16 mouse cellular contexts compared by ENCODE assay signal in genomic region chr6:129557298-129558023, GRCm38 (mm10). TPM values are rescaled to one million over a fixed set of nuclear protein-coding genes. Genes with fewer than 3 reads are reported as not detected.
DNase-seq lines count a peak whose midpoint lies in the region; ATAC-seq and TF ChIP-seq lines count a peak whose summit lies in the region.
"Had no signal": no experiment of that assay in that cellular context is flagged by ENCODE, and none has a peak within 500 bp of the region (broad histone marks: within the 10 kb centered on the region; RNA-seq: fewer than 3 reads in every experiment).

No protein-coding gene starts in this region.

- H3K4me2 ChIP-seq in kidney, postnatal 0 days (ENCODE audit: low read length), result no peak overlapping the region
- H3K4me2 ChIP-seq in forebrain, postnatal 0 days (ENCODE audit: low read depth), result no peak overlapping the region
- H3K4me2 ChIP-seq in liver, postnatal 0 days (ENCODE audit: low read depth, low read length), result no peak overlapping the region
- no peak overlapping the region for H3K4me2 ChIP-seq in stomach, embryonic 15.5 days
- H3K4me2 ChIP-seq: heart, embryonic 13.5 days; limb, embryonic 12.5 days had no signal

- no peak overlapping the region for H3K27ac ChIP-seq in kidney, postnatal 0 days
- H3K27ac ChIP-seq in forebrain, postnatal 0 days (ENCODE audit: low read depth, low read length), result no peak overlapping the region
- H3K27ac ChIP-seq in liver, postnatal 0 days (ENCODE audit: low read depth), result no peak overlapping the region
- H3K27ac ChIP-seq in stomach, embryonic 15.5 days, result no peak overlapping the region
- H3K27ac ChIP-seq: heart, embryonic 13.5 days; limb, embryonic 12.5 days had no signal

- peak; percentile 55 for TF ChIP-seq EP300 in liver, postnatal 0 days (IDR thresholded peaks at IDR 0.05; ENCODE audit: low read depth)

- TF ChIP-seq CTCF in kidney, postnatal 0 days (IDR thresholded peaks at IDR 0.05; ENCODE audit: low read depth), result no peak
- TF ChIP-seq CTCF in forebrain, postnatal 0 days (IDR thresholded peaks at IDR 0.05; ENCODE audit: low read depth), result no peak
- no peak for TF ChIP-seq CTCF in liver, postnatal 0 days (IDR thresholded peaks at IDR 0.05; ENCODE audit: low read depth)

- H3K4me3 ChIP-seq in kidney, postnatal 0 days (replicated peaks; ENCODE audit: low read depth, low read length), result no peak overlapping the region
- no peak overlapping the region for H3K4me3 ChIP-seq in forebrain, postnatal 0 days (ENCODE audit: low read depth, low read length)
- no peak overlapping the region for H3K4me3 ChIP-seq in liver, postnatal 0 days (ENCODE audit: low read depth, low read length)
- no peak overlapping the region for H3K4me3 ChIP-seq in stomach, embryonic 15.5 days (replicated peaks)
- H3K4me3 ChIP-seq: heart, embryonic 13.5 days; limb, embryonic 12.5 days had no signal

- H3K27me3 ChIP-seq in kidney, postnatal 0 days (ENCODE audit: insufficient read depth, low read length), result no peaks in the 10 kb centered on the region
- H3K27me3 ChIP-seq in forebrain, postnatal 0 days (ENCODE audit: insufficient read depth, low read length), result no peaks in the 10 kb centered on the region
- H3K27me3 ChIP-seq in liver, postnatal 0 days (ENCODE audit: insufficient read depth, low read length), result no peaks in the 10 kb centered on the region
- no peaks in the 10 kb centered on the region for H3K27me3 ChIP-seq in stomach, embryonic 15.5 days (replicated peaks)
- H3K27me3 ChIP-seq: heart, embryonic 13.5 days; limb, embryonic 12.5 days had no signal

- peak; percentile 72 for ATAC-seq in kidney, postnatal 0 days (replicated peaks; ENCODE audit: low FRiP score, low read depth)
- peak; percentile 62 for ATAC-seq in forebrain, postnatal 0 days
- peak; percentile 88 for ATAC-seq in liver, postnatal 0 days
- peak; percentile 84 for ATAC-seq in stomach, embryonic 15.5 days (ENCODE audit: insufficient read depth, low FRiP score, low read depth)
- ATAC-seq: CD4-positive, CD25-positive, alpha-beta regulatory T cell, adult 4 months had no signal

- no peaks in the 10 kb centered on the region for H3K36me3 ChIP-seq in kidney, postnatal 0 days (ENCODE audit: insufficient read depth, low read length)
- no peaks in the 10 kb centered on the region for H3K36me3 ChIP-seq in forebrain, postnatal 0 days (ENCODE audit: insufficient read depth)
- H3K36me3 ChIP-seq in liver, postnatal 0 days (replicated peaks; ENCODE audit: insufficient read depth, low read length), result no peaks in the 10 kb centered on the region
- H3K36me3 ChIP-seq in stomach, embryonic 15.5 days, result no peaks in the 10 kb centered on the region
- H3K36me3 ChIP-seq: heart, embryonic 13.5 days; limb, embryonic 12.5 days had no signal

- no peak overlapping the region for H3K9ac ChIP-seq in kidney, postnatal 0 days (ENCODE audit: low read depth, low read length)
- H3K9ac ChIP-seq in forebrain, postnatal 0 days, result no peak overlapping the region
- H3K9ac ChIP-seq in liver, postnatal 0 days (replicated peaks), result no peak overlapping the region
- no peak overlapping the region for H3K9ac ChIP-seq in stomach, embryonic 15.5 days
- H3K9ac ChIP-seq: heart, embryonic 13.5 days; limb, embryonic 12.5 days had no signal

- no peaks in the 10 kb centered on the region for H3K9me3 ChIP-seq in kidney, postnatal 0 days (replicated peaks; ENCODE audit: low read length)
- no peaks in the 10 kb centered on the region for H3K9me3 ChIP-seq in forebrain, postnatal 0 days (ENCODE audit: low read length)
- H3K9me3 ChIP-seq in liver, postnatal 0 days (ENCODE audit: low read length), result no peaks in the 10 kb centered on the region
- no peaks in the 10 kb centered on the region for H3K9me3 ChIP-seq in stomach, embryonic 15.5 days
- H3K9me3 ChIP-seq: heart, embryonic 13.5 days; limb, embryonic 12.5 days had no signal

- H3K4me1 ChIP-seq in kidney, postnatal 0 days (replicated peaks; ENCODE audit: insufficient read depth, low read length), result no peaks in the 10 kb centered on the region
- H3K4me1 ChIP-seq in forebrain, postnatal 0 days (ENCODE audit: insufficient read depth), result no peaks in the 10 kb centered on the region
- no peaks in the 10 kb centered on the region for H3K4me1 ChIP-seq in liver, postnatal 0 days (ENCODE audit: insufficient read depth)
- H3K4me1 ChIP-seq in stomach, embryonic 15.5 days, result no peaks in the 10 kb centered on the region
- H3K4me1 ChIP-seq: limb, embryonic 12.5 days had no signal

- peak; percentile 76 for DNase-seq in kidney, postnatal 0 days (ENCODE audit: low spot score)
- DNase-seq in kidney, postnatal 10 days, result no peak
- peak; percentile 23 for DNase-seq in forebrain, postnatal 0 days
- DNase-seq in liver, postnatal 0 days, result no peak
- no peak for DNase-seq in cerebellum, adult 9-10 months
- DNase-seq in yolk sac, embryonic 10.5 days (ENCODE audit: low spot score), result no peak
- DNase-seq in spleen, adult 12 weeks (ENCODE audit: low spot score), result no peak
- DNase-seq: cerebellum, adult 11-12 months; right cerebral cortex, postnatal 14 days; thymus, postnatal 14 days had no signal

RNA-seq across cellular contexts. Expression of gene Klre1, which starts 20.2 kb away (rescaled TPM):
- not detected in 2 replicates for polyA plus RNA-seq in kidney, postnatal 0 days (2015; fragmentation: Nextera tagmentation; extraction: Ambion mirVana)
- total RNA-seq in forebrain, postnatal 0 days (2014; rRNA removed), result not detected in 2 replicates
- polyA plus RNA-seq in forebrain, postnatal 0 days (2015; fragmentation: Nextera tagmentation; extraction: Ambion mirVana), result 0.18 TPM in 1 of 2 replicates, not detected in the other
- 0.45 and 0.60 TPM in 2 replicates for polyA plus RNA-seq in liver, postnatal 0 days (2015; fragmentation: Nextera tagmentation; extraction: Ambion mirVana)
- polyA plus RNA-seq in stomach, embryonic 15.5 days (2015; fragmentation: Nextera tagmentation; extraction: Ambion mirVana), result not detected in 2 replicates
- polyA plus RNA-seq: heart, embryonic 13.5 days; limb, embryonic 12.5 days had no signal

RNA-seq across cellular contexts. Expression of gene Gabarapl1, which starts 24.5 kb away (rescaled TPM):
- polyA plus RNA-seq in kidney, postnatal 0 days (2015; fragmentation: Nextera tagmentation; extraction: Ambion mirVana), result 126 and 139 TPM in 2 replicates
- total RNA-seq in forebrain, postnatal 0 days (2014; rRNA removed), result 275 and 288 TPM in 2 replicates
- 243 and 276 TPM in 2 replicates for polyA plus RNA-seq in forebrain, postnatal 0 days (2015; fragmentation: Nextera tagmentation; extraction: Ambion mirVana)
- 37.3 and 38.5 TPM in 2 replicates for polyA plus RNA-seq in liver, postnatal 0 days (2015; fragmentation: Nextera tagmentation; extraction: Ambion mirVana)
- polyA plus RNA-seq in stomach, embryonic 15.5 days (2015; fragmentation: Nextera tagmentation; extraction: Ambion mirVana), result 40.2 and 42.1 TPM in 2 replicates

RNA-seq across cellular contexts. Expression of gene Klrd1, which starts 34.1 kb away (rescaled TPM):
- polyA plus RNA-seq in kidney, postnatal 0 days (2015; fragmentation: Nextera tagmentation; extraction: Ambion mirVana), result 0.32 and 0.45 TPM in 2 replicates
- total RNA-seq in forebrain, postnatal 0 days (2014; rRNA removed), result not detected in 2 replicates
- polyA plus RNA-seq in forebrain, postnatal 0 days (2015; fragmentation: Nextera tagmentation; extraction: Ambion mirVana), result not detected in 2 replicates
- 2.1 and 2.7 TPM in 2 replicates for polyA plus RNA-seq in liver, postnatal 0 days (2015; fragmentation: Nextera tagmentation; extraction: Ambion mirVana)
- polyA plus RNA-seq in stomach, embryonic 15.5 days (2015; fragmentation: Nextera tagmentation; extraction: Ambion mirVana), result 0.83 and 1.4 TPM in 2 replicates
- polyA plus RNA-seq: CD4-positive, CD25-positive, alpha-beta regulatory T cell, adult 4 months; heart, embryonic 13.5 days; limb, embryonic 12.5 days had no signal

RNA-seq across cellular contexts. Expression of gene Tmem52b, which starts 45.1 kb away (rescaled TPM):
- 96.6 and 98.5 TPM in 2 replicates for polyA plus RNA-seq in kidney, postnatal 0 days (2015; fragmentation: Nextera tagmentation; extraction: Ambion mirVana)
- total RNA-seq in forebrain, postnatal 0 days (2014; rRNA removed), result not detected in 2 replicates
- not detected in 2 replicates for polyA plus RNA-seq in forebrain, postnatal 0 days (2015; fragmentation: Nextera tagmentation; extraction: Ambion mirVana)
- polyA plus RNA-seq in liver, postnatal 0 days (2015; fragmentation: Nextera tagmentation; extraction: Ambion mirVana), result not detected in 2 replicates
- 0.30 TPM in 1 of 2 replicates, not detected in the other for polyA plus RNA-seq in stomach, embryonic 15.5 days (2015; fragmentation: Nextera tagmentation; extraction: Ambion mirVana)
- total RNA-seq: monocyte, adult 5-6 weeks had no signal
- polyA plus RNA-seq: CD4-positive, CD25-positive, alpha-beta regulatory T cell, adult 4 months; large intestine, adult 2 months; limb, embryonic 12.5 days had no signal

RNA-seq across cellular contexts. Expression of gene Olr1, which starts 50.5 kb away (rescaled TPM):
- polyA plus RNA-seq in kidney, postnatal 0 days (2015; fragmentation: Nextera tagmentation; extraction: Ambion mirVana), result not detected in 2 replicates
- 0.10 TPM in 1 of 2 replicates, not detected in the other for total RNA-seq in forebrain, postnatal 0 days (2014; rRNA removed)
- not detected in 2 replicates for polyA plus RNA-seq in forebrain, postnatal 0 days (2015; fragmentation: Nextera tagmentation; extraction: Ambion mirVana)
- 0.56 and 0.70 TPM in 2 replicates for polyA plus RNA-seq in liver, postnatal 0 days (2015; fragmentation: Nextera tagmentation; extraction: Ambion mirVana)
- 0.05 and 0.14 TPM in 2 replicates for polyA plus RNA-seq in stomach, embryonic 15.5 days (2015; fragmentation: Nextera tagmentation; extraction: Ambion mirVana)
- polyA plus RNA-seq: large intestine, adult 2 months; limb, embryonic 12.5 days had no signal

Comparison
In these comparisons a context has a peak if more than half of its experiments do, and no peak if none do; other contexts are left out.
1. DNase-seq: peak in kidney, postnatal 0 days (single experiment) and forebrain, postnatal 0 days (single experiment); none in kidney, postnatal 10 days (single experiment), liver, postnatal 0 days (single experiment), cerebellum, adult 9-10 months (single experiment), yolk sac, embryonic 10.5 days (single experiment) and spleen, adult 12 weeks (single experiment).
2. Peak in every context shown above with its lines, with median percentiles within 50 percentile points of each other: ATAC-seq.